Mouse (Mus musculus) kidney, postnatal 0 days (tissue): ENCODE results near the gene Cd68. TPM values are rescaled to one million over a fixed set of nuclear protein-coding genes. Genes with fewer than 3 reads are reported as not detected.
"Not testable (repeated sequence)": the region's sequence is repeated elsewhere in the genome, so short reads cannot be mapped to it uniquely, and the experiment has no call there.

Experiments used
- ATAC-seq: fragments of 200-750 bp; cut with Nextera tagmentation; replicated peaks from 2 replicates; pipeline ENCODE4 v1.8.0; 2017; ENCODE audit warnings: low read depth, moderate number of reproducible peaks, moderate TSS enrichment, moderate library complexity; ENCODE audit not compliant: low FRiP score
- DNase-seq: peaks from one replicate; pipeline ENCODE4 v3.0.0-alpha.2; 2016; ENCODE audit warnings: low spot score
- H3K27ac ChIP-seq: fragments of 300-500 bp; sonication (generic); 2 replicates; pipeline ENCODE4 v1.5.1; 2014; ENCODE audit warnings: mild to moderate bottlenecking
- H3K27me3 ChIP-seq: fragments of 300-500 bp; sonication (generic); 2 replicates; pipeline ENCODE4 v1.6.1; 2014; ENCODE audit warnings: low read length, mixed read lengths; ENCODE audit not compliant: insufficient read depth
- H3K36me3 ChIP-seq: fragments of 300-500 bp; sonication (generic); 2 replicates; pipeline ENCODE4 v1.6.1; 2014; ENCODE audit warnings: low read length, mixed read lengths; ENCODE audit not compliant: insufficient read depth
- H3K4me1 ChIP-seq: fragments of 300-500 bp; sonication (generic); replicated peaks from 2 replicates; pipeline ENCODE4 v1.6.1; 2014; ENCODE audit warnings: antibody characterized with exemption, low read length, mixed read lengths; ENCODE audit not compliant: insufficient read depth
- H3K4me2 ChIP-seq: fragments of 300-500 bp; sonication (generic); 2 replicates; pipeline ENCODE4 v1.6.1; 2014; ENCODE audit warnings: mild to moderate bottlenecking, low read length, moderate library complexity, mixed read lengths
- H3K4me3 ChIP-seq: fragments of 300-500 bp; sonication (generic); replicated peaks from 2 replicates; pipeline ENCODE4 v1.5.1; 2014; ENCODE audit warnings: low read depth, low read length
- H3K9ac ChIP-seq: fragments of 300-500 bp; sonication (generic); 2 replicates; pipeline ENCODE4 v1.6.1; 2014; ENCODE audit warnings: low read depth, low read length
- H3K9me3 ChIP-seq: fragments of 300-500 bp; sonication (generic); replicated peaks from 2 replicates; pipeline ENCODE4 v1.6.1; 2016; ENCODE audit warnings: low read length, inconsistent platforms, mixed read lengths
- CTCF ChIP-seq: IDR thresholded peaks from 2 replicates; pipeline ENCODE4 v1.5.1; 2016; ENCODE audit warnings: antibody characterized with exemption, low read depth, mild to moderate bottlenecking, moderate library complexity
- whole genome bisulfite sequencing: fragments of 180-500 bp; shearing (Covaris S2); extraction: QIAGEN DNeasy Blood & Tissue Kit; methylation state at CpG from one replicate; pipeline ENCODE4 v1.1.7; 2014; 5-methylcytosine and 5-hydroxymethylcytosine counted together
- polyA plus RNA-seq: library from polyadenylated mRNA; unstranded; fragments of >200 nt; fragmentation: Nextera tagmentation; extraction: Ambion mirVana; gene quantifications from 2 replicates; pipeline ENCODE4 v1.2.1, GENCODE M21; 2015

Cd68 gene
- polyA plus RNA-seq, 1 experiment from 2014 or later: 10.4 TPM

- no peak for ATAC-seq
- H3K4me1 ChIP-seq: peaks cover 8% of the 10 kb centered on the region; the same call in 1 of the 2 replicates
- 69% methylated on average over 4 of the region's 4 CpGs for WGBS
- H3K36me3 ChIP-seq: no peaks in the 10 kb centered on the region
- H3K9ac ChIP-seq: 0 out of 2 replicates have a peak overlapping the region, but pooled peaks have one; percentile 82
- H3K4me3 ChIP-seq: no peak overlapping the region
- TF ChIP-seq CTCF: no peak
- H3K9me3 ChIP-seq: no peaks in the 10 kb centered on the region
- peak overlapping the region; percentile 84 for H3K4me2 ChIP-seq
- no peak overlapping the region for H3K27ac ChIP-seq
- DNase-seq: no peak
- H3K27me3 ChIP-seq: no peaks in the 10 kb centered on the region
Observed at GRCm38 (mm10) chr11:69623006-69623405, 42.9 kb downstream of the Cd68 start.

- no peak for TF ChIP-seq CTCF
- Histone ChIP-seq H3K4me3 (peak overlapping the region; percentile 69), H3K27ac (peak overlapping the region; percentile 83), H3K4me1 (peaks cover 8% of the 10 kb centered on the region; the same call in 1 of the 2 replicates), H3K27me3 (no peaks in the 10 kb centered on the region), H3K4me2 (peak overlapping the region; percentile 84), H3K9ac (peak overlapping the region; percentile 82), H3K9me3 (no peaks in the 10 kb centered on the region), H3K36me3 (no peaks in the 10 kb centered on the region)
- no peak for DNase-seq
- 28% methylated on average over 6 of the region's 6 CpGs for WGBS
- no peak for ATAC-seq
Observed at GRCm38 (mm10) chr11:69622406-69622805, 43.5 kb downstream of the Cd68 start.

GRCm38 (mm10) chr11:69621571-69622268, 44.2 kb downstream of the Cd68 start, which contains the start of gene Sat2:
Sat2 (plus strand) TSS chr11:69622024.
- Histone ChIP-seq H3K36me3 (no peaks in the 10 kb centered on the region), H3K27me3 (no peaks in the 10 kb centered on the region), H3K9ac (peak within 1 kb of the TSS; percentile 82), H3K4me1 (peaks cover 8% of the 10 kb centered on the region; the same call in 1 of the 2 replicates), H3K4me2 (peak within 1 kb of the TSS; percentile 84), H3K27ac (peak within 1 kb of the TSS; percentile 83), H3K9me3 (no peaks in the 10 kb centered on the region), H3K4me3 (peak within 1 kb of the TSS; percentile 69)
- peak; percentile 83 for ATAC-seq
- TF ChIP-seq CTCF: no peak
- peak; percentile 90 for DNase-seq
- WGBS: under 1% methylated on average over 20 of the region's 20 CpGs

GRCm38 (mm10) chr11:69620394-69621081, 45.4 kb downstream of the Cd68 start:
- WGBS: 73% methylated on average over 7 of the region's 7 CpGs
- no peaks in the 10 kb centered on the region for H3K9me3 ChIP-seq

GRCm38 (mm10) chr11:69617805-69618204, 48.1 kb downstream of the Cd68 start, which contains the start of gene Shbg:
Shbg (minus strand) TSS chr11:69617905.
- ATAC-seq: no peak
- Histone ChIP-seq H3K27me3 (no peaks in the 10 kb centered on the region), H3K4me1 (peaks cover 14% of the 10 kb centered on the region; the same call in 1 of the 2 replicates), H3K9ac (no peak within 1 kb of the TSS), H3K4me3 (no peak within 1 kb of the TSS), H3K4me2 (no peak within 1 kb of the TSS), H3K9me3 (no peaks in the 10 kb centered on the region), H3K36me3 (no peaks in the 10 kb centered on the region), H3K27ac (no peak within 1 kb of the TSS)
- DNase-seq: no peak
- 51% methylated on average over 5 of the region's 5 CpGs for WGBS
- no peak for TF ChIP-seq CTCF

More at GRCm38 (mm10) chr11:69620394-69621081, 45.4 kb downstream of the Cd68 start:
- peaks cover 8% of the 10 kb centered on the region; the same call in 1 of the 2 replicates for H3K4me1 ChIP-seq
- H3K36me3 ChIP-seq: no peaks in the 10 kb centered on the region
- H3K4me3 ChIP-seq: no peak overlapping the region
- no peak overlapping the region for H3K27ac ChIP-seq
- H3K9ac ChIP-seq: no peak overlapping the region
- DNase-seq: no peak
- no peaks in the 10 kb centered on the region for H3K27me3 ChIP-seq
- no peak for ATAC-seq
- H3K4me2 ChIP-seq: no peak overlapping the region
- no peak for TF ChIP-seq CTCF

GRCm38 (mm10) chr11:69616781-69617180, 49.2 kb downstream of the Cd68 start:
- Histone ChIP-seq H3K27me3 (no peaks in the 10 kb centered on the region), H3K9ac (no peak overlapping the region), H3K4me1 (peaks cover 8% of the 10 kb centered on the region; the same call in 1 of the 2 replicates), H3K9me3 (no peaks in the 10 kb centered on the region), H3K27ac (no peak overlapping the region), H3K4me2 (no peak overlapping the region), H3K36me3 (no peaks in the 10 kb centered on the region), H3K4me3 (no peak overlapping the region)
- ATAC-seq: no peak
- 30% methylated on average over 10 of the region's 10 CpGs for WGBS
- no peak for TF ChIP-seq CTCF
- no peak for DNase-seq

GRCm38 (mm10) chr11:69614257-69614588, 51.7 kb downstream of the Cd68 start:
- H3K4me3 ChIP-seq, DNase-seq, H3K4me1 ChIP-seq, H3K9me3 ChIP-seq, ATAC-seq, H3K27me3 ChIP-seq, H3K36me3 ChIP-seq, H3K27ac ChIP-seq, H3K9ac ChIP-seq: not testable (repeated sequence)
- H3K4me2 ChIP-seq: peak overlapping the region; percentile 27; the same call in 1 of the 2 replicates
- WGBS: 55% methylated on average over 11 of the region's 11 CpGs
